Mouse (Mus musculus) midbrain, postnatal 0 days (tissue): ENCODE results near the gene Hmcn2. TPM values are rescaled to one million over a fixed set of nuclear protein-coding genes. Genes with fewer than 3 reads are reported as not detected.
A peak's percentile ranks its signal among the peaks of the same experiment; 100 is the strongest.

Experiments used
- ATAC-seq: fragments of 200-750 bp; cut with Nextera tagmentation; 2 replicates; pipeline ENCODE4 v1.8.0; 2017; ENCODE audit warnings: moderate number of reproducible peaks, mild to moderate bottlenecking, moderate TSS enrichment, moderate library complexity; ENCODE audit not compliant: low FRiP score
- DNase-seq: peaks from one replicate; pipeline ENCODE4 v3.0.0-alpha.2; 2015; ENCODE audit warnings: low spot score
- H3K27ac ChIP-seq: fragments of 300-500 bp; sonication (generic); 2 replicates; pipeline ENCODE4 v1.5.1; 2014; ENCODE audit warnings: low read depth, mild to moderate bottlenecking, low read length, mixed read lengths
- H3K27me3 ChIP-seq: fragments of 300-500 bp; sonication (generic); 2 replicates; pipeline ENCODE4 v1.6.1; 2014; ENCODE audit warnings: low read length, control low read depth, mixed read lengths; ENCODE audit not compliant: insufficient read depth
- H3K36me3 ChIP-seq: fragments of 300-500 bp; sonication (generic); 2 replicates; pipeline ENCODE4 v1.6.1; 2014; ENCODE audit warnings: low read length, control low read depth, mixed read lengths; ENCODE audit not compliant: insufficient read depth
- H3K4me1 ChIP-seq: fragments of 300-500 bp; sonication (generic); 2 replicates; pipeline ENCODE4 v1.6.1; 2014; ENCODE audit warnings: mild to moderate bottlenecking, control low read depth, antibody characterized with exemption, low read length, mixed read lengths; ENCODE audit not compliant: insufficient read depth
- H3K4me2 ChIP-seq: fragments of 300-500 bp; sonication (generic); 2 replicates; pipeline ENCODE4 v1.6.1; 2014; ENCODE audit warnings: low read depth, mild to moderate bottlenecking, low read length, mixed read lengths; ENCODE audit not compliant: poor library complexity, severe bottlenecking
- H3K4me3 ChIP-seq: fragments of 300-500 bp; sonication (generic); 2 replicates; pipeline ENCODE4 v1.5.1; 2014; ENCODE audit warnings: low read depth, mild to moderate bottlenecking, low read length, moderate library complexity
- H3K9ac ChIP-seq: fragments of 300-500 bp; sonication (generic); replicated peaks from 2 replicates; pipeline ENCODE4 v1.6.1; 2014; ENCODE audit warnings: mild to moderate bottlenecking, low read length, moderate library complexity, mixed read lengths; ENCODE audit not compliant: poor library complexity, severe bottlenecking
- H3K9me3 ChIP-seq: fragments of 300-500 bp; sonication (generic); 2 replicates; pipeline ENCODE4 v1.6.1; 2016; ENCODE audit warnings: low read length, control low read depth
- CTCF ChIP-seq: IDR thresholded peaks from 2 replicates; pipeline ENCODE4 v1.5.1; 2016; ENCODE audit warnings: antibody characterized with exemption, mild to moderate bottlenecking
- WGBS: fragments of 180-500 bp; shearing (Covaris S2); extraction: QIAGEN DNeasy Blood & Tissue Kit; methylation state at CpG from one replicate; pipeline ENCODE4 v1.1.7; 2014; 5-methylcytosine and 5-hydroxymethylcytosine counted together
- polyA plus RNA-seq: library from polyadenylated mRNA; unstranded; fragments of >200 nt; fragmentation: Nextera tagmentation; extraction: Ambion mirVana; gene quantifications from 2 replicates; pipeline ENCODE4 v1.2.1, GENCODE M21; 2015
- total RNA-seq: library from RNA; depleted of rRNA; stranded (reverse); fragments of >200 nt; gene quantifications from 2 replicates; pipeline ENCODE4 v1.2.3, GENCODE M21; 2014

Gene Hmcn2
- total and polyA plus RNA-seq, 2 experiments from 2014 or later: 0.37 to 0.60 TPM

DNA sequence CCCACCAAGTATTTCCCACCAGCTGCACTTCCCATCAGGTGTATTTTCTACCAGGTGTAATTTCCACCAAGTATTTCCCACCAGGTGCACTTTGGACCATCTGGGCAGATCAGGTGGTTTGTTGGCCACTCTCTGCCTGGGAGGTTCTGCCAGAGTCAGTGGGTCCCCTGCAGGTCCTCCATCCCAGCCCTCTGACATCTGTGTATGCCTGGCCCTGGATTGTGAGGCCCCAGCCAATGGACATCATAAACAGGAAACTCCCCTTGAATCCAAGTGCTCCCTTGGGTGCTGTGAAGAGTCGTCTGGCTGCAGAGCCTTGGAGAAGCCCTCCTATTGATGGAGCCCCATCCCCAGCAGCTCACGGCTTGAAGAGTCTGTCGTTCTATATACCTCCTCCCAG, 61.8 kb downstream of the Hmcn2 start:
- H3K4me3 ChIP-seq: no peak overlapping the region
- no peak overlapping the region for H3K9ac ChIP-seq
- H3K4me2 ChIP-seq: no peak overlapping the region
- DNase-seq: no peak
- WGBS: 58% methylated on average over 3 of the region's 3 CpGs
- H3K9me3 ChIP-seq: no peaks in the 10 kb centered on the region
- no peak overlapping the region for H3K27ac ChIP-seq
- no peak for TF ChIP-seq CTCF
- H3K27me3 ChIP-seq: no peaks in the 10 kb centered on the region
- H3K36me3 ChIP-seq: no peaks in the 10 kb centered on the region
- H3K4me1 ChIP-seq: 0 out of 2 replicates have a peak, but pooled peaks cover 3% of the 10 kb centered on the region
- no peak for ATAC-seq

DNA sequence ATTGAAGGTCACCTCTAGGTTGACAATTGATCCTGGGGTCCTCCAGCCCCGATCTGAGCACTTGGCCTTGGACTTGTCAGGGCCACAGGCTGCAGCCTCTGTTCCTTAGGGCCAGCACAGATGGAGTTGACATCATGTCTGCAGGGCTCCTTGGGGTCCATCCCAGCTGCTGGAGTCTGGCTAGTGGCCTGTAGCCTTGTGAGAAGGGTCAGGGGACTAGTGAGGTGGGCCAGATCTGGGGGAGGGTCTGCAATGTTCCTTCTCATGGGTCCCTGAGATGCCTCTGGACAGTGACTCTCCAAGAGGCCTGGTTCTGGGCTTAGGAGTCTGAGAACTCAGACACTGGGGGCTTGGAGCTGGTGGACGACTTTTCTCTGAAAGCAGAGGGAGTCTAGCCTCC, 63.3 kb downstream of the Hmcn2 start:
- Histone ChIP-seq H3K9me3 (no peaks in the 10 kb centered on the region), H3K4me2 (no peak overlapping the region), H3K4me3 (no peak overlapping the region), H3K4me1 (0 out of 2 replicates have a peak, but pooled peaks cover 3% of the 10 kb centered on the region), H3K27ac (no peak overlapping the region), H3K27me3 (no peaks in the 10 kb centered on the region), H3K36me3 (no peaks in the 10 kb centered on the region), H3K9ac (no peak overlapping the region)
- TF ChIP-seq CTCF: no peak
- ATAC-seq (no peak), DNase-seq (no peak)
- 69% methylated on average over 2 of the region's 2 CpGs for WGBS

GRCm38 (mm10) chr2:31381292-31381846, 67.2 kb downstream of the Hmcn2 start:
- Histone ChIP-seq H3K9me3 (no peaks in the 10 kb centered on the region), H3K27ac (no peak overlapping the region), H3K9ac (no peak overlapping the region), H3K4me1 (no peaks in the 10 kb centered on the region), H3K36me3 (no peaks in the 10 kb centered on the region), H3K4me3 (no peak overlapping the region), H3K4me2 (no peak overlapping the region), H3K27me3 (no peaks in the 10 kb centered on the region)
- peak; percentile 81 for DNase-seq
- TF ChIP-seq CTCF: peak; percentile 93
- peak; percentile 47; the same call in 1 of the 2 replicates for ATAC-seq
- 54% methylated on average over 4 of the region's 4 CpGs for WGBS

DNA sequence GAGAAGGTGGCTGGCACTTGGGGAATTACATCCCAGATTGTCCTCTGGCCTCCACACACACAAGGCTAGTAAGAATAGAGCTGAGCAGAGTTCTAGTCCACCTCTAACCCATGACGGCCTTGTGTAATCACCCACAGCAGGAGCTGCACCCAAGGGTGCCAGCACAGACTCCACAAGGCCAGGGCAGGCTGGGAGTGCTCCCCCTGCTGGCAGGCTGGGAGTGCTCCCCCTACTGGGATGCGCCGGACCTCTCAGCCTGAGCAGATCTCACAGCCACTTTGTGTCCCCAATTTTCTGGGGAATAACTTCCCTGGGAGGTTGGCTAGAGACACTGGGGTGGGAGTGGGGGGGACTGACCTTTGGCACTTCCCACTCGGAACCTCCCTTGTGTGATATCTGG, 68.7 kb downstream of the Hmcn2 start:
- no peak overlapping the region for H3K9ac ChIP-seq
- H3K4me2 ChIP-seq: no peak overlapping the region
- no peak for DNase-seq
- H3K27ac ChIP-seq: no peak overlapping the region
- H3K36me3 ChIP-seq: no peaks in the 10 kb centered on the region
- WGBS: 29% methylated on average over 4 of the region's 4 CpGs
- no peaks in the 10 kb centered on the region for H3K27me3 ChIP-seq
- peak; percentile 70 for TF ChIP-seq CTCF
- H3K4me1 ChIP-seq: no peaks in the 10 kb centered on the region
- H3K4me3 ChIP-seq: no peak overlapping the region
- no peaks in the 10 kb centered on the region for H3K9me3 ChIP-seq
- no peak for ATAC-seq

GRCm38 (mm10) chr2:31416968-31417367, 102.8 kb downstream of the Hmcn2 start:
- no peak for ATAC-seq
- WGBS: 71% methylated on average over 10 of the region's 10 CpGs
- no peak for DNase-seq
- Histone ChIP-seq H3K27me3 (no peaks in the 10 kb centered on the region), H3K4me1 (no peaks in the 10 kb centered on the region), H3K9me3 (no peaks in the 10 kb centered on the region), H3K27ac (no peak overlapping the region), H3K9ac (no peak overlapping the region), H3K4me2 (no peak overlapping the region), H3K36me3 (no peaks in the 10 kb centered on the region), H3K4me3 (no peak overlapping the region)
- TF ChIP-seq CTCF: no peak

GRCm38 (mm10) chr2:31418021-31418420, 103.8 kb downstream of the Hmcn2 start:
- no peak for DNase-seq
- Histone ChIP-seq H3K27me3 (no peaks in the 10 kb centered on the region), H3K36me3 (no peaks in the 10 kb centered on the region), H3K27ac (no peak overlapping the region), H3K9me3 (no peaks in the 10 kb centered on the region), H3K4me3 (no peak overlapping the region), H3K4me1 (no peaks in the 10 kb centered on the region), H3K9ac (no peak overlapping the region), H3K4me2 (no peak overlapping the region)
- 76% methylated on average over 5 of the region's 5 CpGs for WGBS
- no peak for TF ChIP-seq CTCF
- no peak for ATAC-seq
